Mouse (Mus musculus) cerebellum, postnatal 4 days (tissue): Measurements from ENCODE around the gene Ttyh1.

Experiments
- DNase-seq, 2 experiments: peaks; one replicate each; pipeline ENCODE4 v3.0.0; 2022; ENCODE audit warnings: low spot score in 2 of 2, mixed read lengths in 1 of 2

Ttyh1 gene

DNA sequence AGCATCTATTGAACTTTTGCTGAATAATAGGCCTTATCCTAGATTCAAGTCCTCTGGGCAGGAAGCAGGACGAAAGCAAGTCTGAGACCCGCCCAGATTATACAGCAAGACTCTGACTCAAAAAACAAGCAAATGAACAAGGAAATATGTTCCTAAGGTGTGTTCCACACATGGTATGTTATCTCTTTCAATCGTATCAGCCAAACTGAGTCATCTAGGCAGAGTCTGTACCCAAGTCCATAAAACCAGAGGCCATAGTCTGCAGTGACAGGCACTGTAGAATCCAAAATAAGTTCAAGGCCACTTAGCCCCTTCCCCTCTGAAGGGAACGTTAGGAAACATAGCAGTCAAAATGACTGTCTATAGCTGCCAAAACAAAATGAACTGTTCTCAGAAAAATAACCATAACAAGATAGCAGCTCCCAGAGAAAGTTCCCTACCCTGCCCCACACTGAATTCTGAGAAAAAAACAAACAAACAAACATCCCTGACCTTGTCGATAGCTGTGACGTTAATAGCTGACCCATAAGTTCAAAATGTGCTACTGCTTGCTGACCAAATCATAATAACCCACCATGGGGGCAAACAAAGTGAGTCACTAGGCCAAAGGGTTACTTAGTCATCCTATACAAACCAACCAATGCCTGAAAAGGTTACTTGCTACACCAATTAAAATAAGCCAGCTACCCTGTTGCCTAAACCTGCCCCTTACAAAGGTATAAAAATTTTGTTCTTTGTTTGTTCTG lies 51.2 kb downstream of the Ttyh1 start:
- no peak for DNase-seq

DNA sequence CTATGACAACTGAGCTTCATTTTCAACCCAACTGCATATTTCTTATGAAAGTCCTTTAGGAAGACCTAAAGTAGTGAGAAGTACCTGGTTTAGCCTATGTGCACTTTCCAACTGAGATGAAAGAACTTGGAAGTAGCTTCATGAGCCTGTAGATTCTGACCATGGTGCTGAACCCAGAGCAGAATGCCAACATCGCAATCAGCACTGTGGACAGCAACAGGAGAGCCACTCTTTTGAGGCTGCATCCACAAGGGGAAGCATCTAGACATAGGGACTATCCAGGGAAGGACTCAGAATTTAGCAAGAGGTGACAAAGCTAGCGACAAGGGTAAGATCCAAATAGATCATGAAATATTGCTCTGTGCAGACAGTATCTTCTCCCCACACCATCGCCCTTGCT lies 59.2 kb downstream of the Ttyh1 start:
- DNase-seq, result no peak
